Mouse (Mus musculus): ENCODE data around the gene Sirt4. TPM values are rescaled to one million over a fixed set of nuclear protein-coding genes. Genes with fewer than 3 reads are reported as not detected.

Gene Sirt4
- polyA plus RNA-seq, 1 experiment from 2014 or later = 16.2 TPM

DNA sequence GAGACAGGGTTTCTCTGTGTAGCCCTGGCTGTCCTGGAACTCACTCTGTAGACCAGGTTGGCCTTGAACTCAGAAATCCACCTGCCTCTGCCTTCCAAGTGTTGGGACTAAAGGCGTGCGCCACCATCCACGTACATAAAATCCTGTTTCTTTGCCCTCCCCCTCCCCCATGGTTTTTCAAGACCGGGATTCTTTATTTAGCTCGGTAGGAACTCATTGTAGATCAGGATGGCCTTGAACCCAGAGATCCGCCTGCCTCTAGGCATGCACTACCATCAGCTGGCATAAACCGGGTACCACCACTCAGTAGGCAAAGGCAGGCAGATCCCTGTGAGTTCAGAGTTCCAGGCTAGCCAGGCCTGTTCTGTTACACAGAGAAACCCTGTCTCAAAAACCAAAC is 32.4 kb upstream of the Sirt4 start:
- Histone ChIP-seq H3K36me3 (ENCODE audit: control insufficient read depth, insufficient read depth, low read length) (no peaks in the 10 kb centered on the region), H3K4me2 (no peak overlapping the region), H3K9me3 (ENCODE audit: control insufficient read depth, low read length) (no peaks in the 10 kb centered on the region), H3K27ac (ENCODE audit: low read depth, low read length) (no peak overlapping the region), H3K9ac (ENCODE audit: low read length) (no peak overlapping the region), H3K4me1 (ENCODE audit: control insufficient read depth, insufficient read depth, low read length) (0 out of 2 replicates have a peak, but pooled peaks cover 2% of the 10 kb centered on the region), H3K4me3 (ENCODE audit: low read depth, low read length) (no peak overlapping the region), H3K27me3 (ENCODE audit: control insufficient read depth, insufficient read depth, low read length) (no peaks in the 10 kb centered on the region)
- 94% methylated on average over 7 of the region's 7 CpGs for WGBS
- no peak for ATAC-seq (ENCODE audit: low FRiP score)
- peak; percentile 76 for DNase-seq (ENCODE audit: low spot score, missing footprints)

- 84% methylated on average over 32 of the region's 32 CpGs for WGBS
- Histone ChIP-seq H3K4me3 (ENCODE audit: low read depth, low read length) (no peak overlapping the region), H3K27me3 (ENCODE audit: control insufficient read depth, insufficient read depth, low read length) (no peaks in the 10 kb centered on the region), H3K36me3 (ENCODE audit: control insufficient read depth, insufficient read depth, low read length) (no peaks in the 10 kb centered on the region), H3K9ac (ENCODE audit: low read length) (no peak overlapping the region), H3K4me1 (ENCODE audit: control insufficient read depth, insufficient read depth, low read length) (0 out of 2 replicates have a peak, but pooled peaks cover 2% of the 10 kb centered on the region), H3K4me2 (no peak overlapping the region), H3K27ac (ENCODE audit: low read depth, low read length) (no peak overlapping the region), H3K9me3 (ENCODE audit: control insufficient read depth, low read length) (no peaks in the 10 kb centered on the region)
- DNase-seq (ENCODE audit: low spot score, missing footprints) (peak; percentile 82), ATAC-seq (ENCODE audit: low FRiP score) (no peak)
Observed at GRCm38 (mm10) chr5:115516081-115516907, 31.8 kb upstream of the Sirt4 start.

- Histone ChIP-seq H3K9ac (ENCODE audit: low read length) (no peak overlapping the region), H3K4me1 (ENCODE audit: control insufficient read depth, insufficient read depth, low read length) (peaks cover 2% of the 10 kb centered on the region; the same call in 1 of the 2 replicates), H3K4me2 (no peak overlapping the region), H3K27ac (ENCODE audit: low read depth, low read length) (no peak overlapping the region), H3K27me3 (ENCODE audit: control insufficient read depth, insufficient read depth, low read length) (no peaks in the 10 kb centered on the region), H3K4me3 (ENCODE audit: low read depth, low read length) (no peak overlapping the region), H3K9me3 (ENCODE audit: control insufficient read depth, low read length) (no peaks in the 10 kb centered on the region), H3K36me3 (ENCODE audit: control insufficient read depth, insufficient read depth, low read length) (no peaks in the 10 kb centered on the region)
- DNase-seq (ENCODE audit: low spot score, missing footprints) (peak; percentile 83), ATAC-seq (ENCODE audit: low FRiP score) (no peak)
- 67% methylated on average over 20 of the region's 20 CpGs for WGBS
Observed at GRCm38 (mm10) chr5:115514896-115515587, 30.5 kb upstream of the Sirt4 start.

DNA sequence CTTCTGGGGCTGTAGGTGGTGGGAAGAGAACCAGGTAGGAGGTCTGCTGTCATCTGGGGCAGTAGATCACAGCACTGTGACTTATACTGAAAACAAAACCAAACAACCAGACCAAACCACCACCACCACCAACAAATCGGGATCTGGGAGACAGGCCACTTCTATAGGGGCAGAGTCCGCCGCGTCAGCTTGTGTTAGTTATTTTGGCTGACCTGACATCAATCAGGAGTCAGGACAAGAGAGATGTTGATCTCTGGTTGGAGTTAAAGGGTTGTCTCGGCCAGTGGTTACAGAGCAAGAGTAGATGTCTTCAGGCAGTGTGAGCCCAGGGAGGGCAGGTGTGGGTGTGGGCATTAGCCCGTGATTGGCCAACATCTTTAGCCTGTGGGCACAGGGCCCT is 29.8 kb upstream of the Sirt4 start:
- Histone ChIP-seq H3K27ac (ENCODE audit: low read depth, low read length) (no peak overlapping the region), H3K36me3 (ENCODE audit: control insufficient read depth, insufficient read depth, low read length) (no peaks in the 10 kb centered on the region), H3K4me3 (ENCODE audit: low read depth, low read length) (no peak overlapping the region), H3K9me3 (ENCODE audit: control insufficient read depth, low read length) (no peaks in the 10 kb centered on the region), H3K4me1 (ENCODE audit: control insufficient read depth, insufficient read depth, low read length) (peaks cover 5% of the 10 kb centered on the region), H3K4me2 (no peak overlapping the region), H3K27me3 (ENCODE audit: control insufficient read depth, insufficient read depth, low read length) (no peaks in the 10 kb centered on the region), H3K9ac (ENCODE audit: low read length) (no peak overlapping the region)
- ATAC-seq (ENCODE audit: low FRiP score) (no peak), DNase-seq (ENCODE audit: low spot score, missing footprints) (no peak)
- 91% methylated on average over 6 of the region's 6 CpGs for WGBS

DNA sequence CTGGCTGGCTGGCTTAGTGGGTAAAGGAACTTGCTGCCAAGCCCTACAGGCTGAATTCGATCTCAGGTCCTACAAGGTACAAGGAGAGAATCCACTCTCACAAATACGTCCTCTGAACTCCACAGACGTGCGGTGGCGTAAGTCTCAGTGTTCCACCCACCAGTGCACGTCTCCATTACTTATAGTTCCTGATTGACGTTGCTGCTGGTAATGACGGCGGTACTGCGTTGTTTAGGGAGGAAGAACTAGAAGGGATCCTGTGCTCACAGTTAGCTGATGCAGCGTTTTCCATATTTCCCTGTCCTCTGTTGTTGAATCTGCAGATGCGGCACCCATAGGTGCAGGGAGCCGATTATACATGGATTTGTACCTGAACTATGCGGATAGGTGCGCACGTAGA is 29.2 kb upstream of the Sirt4 start:
- Histone ChIP-seq H3K9ac (ENCODE audit: low read length) (no peak overlapping the region), H3K4me2 (no peak overlapping the region), H3K4me3 (ENCODE audit: low read depth, low read length) (no peak overlapping the region), H3K36me3 (ENCODE audit: control insufficient read depth, insufficient read depth, low read length) (no peaks in the 10 kb centered on the region), H3K4me1 (ENCODE audit: control insufficient read depth, insufficient read depth, low read length) (peaks cover 12% of the 10 kb centered on the region), H3K9me3 (ENCODE audit: control insufficient read depth, low read length) (no peaks in the 10 kb centered on the region), H3K27me3 (ENCODE audit: control insufficient read depth, insufficient read depth, low read length) (no peaks in the 10 kb centered on the region), H3K27ac (ENCODE audit: low read depth, low read length) (no peak overlapping the region)
- no peak for ATAC-seq (ENCODE audit: low FRiP score)
- WGBS = 93% methylated on average over 16 of the region's 16 CpGs
- peak; percentile 31 for DNase-seq (ENCODE audit: low spot score, missing footprints)

DNA sequence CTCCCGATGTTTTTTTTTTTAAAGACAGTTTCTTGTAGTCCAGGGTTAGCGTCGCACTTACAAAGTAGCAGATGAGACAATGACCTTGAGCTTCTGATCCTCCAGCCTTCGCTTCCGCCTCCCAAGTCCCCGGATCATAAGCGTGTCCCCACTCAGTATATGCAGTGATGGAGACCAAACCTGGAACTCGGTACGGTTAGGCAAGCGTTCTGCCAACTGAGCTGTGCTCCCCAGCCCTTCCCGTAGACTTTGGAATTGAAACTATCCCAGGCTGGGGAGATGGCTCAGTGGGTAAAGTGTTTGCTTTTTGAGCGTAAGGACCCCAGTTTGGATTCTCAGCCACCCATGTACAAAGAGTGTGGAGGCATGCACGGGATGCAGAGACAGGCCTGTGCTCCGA is 28.7 kb upstream of the Sirt4 start:
- Histone ChIP-seq H3K27me3 (ENCODE audit: control insufficient read depth, insufficient read depth, low read length) (no peaks in the 10 kb centered on the region), H3K36me3 (ENCODE audit: control insufficient read depth, insufficient read depth, low read length) (no peaks in the 10 kb centered on the region), H3K4me2 (no peak overlapping the region), H3K27ac (ENCODE audit: low read depth, low read length) (no peak overlapping the region), H3K9ac (ENCODE audit: low read length) (no peak overlapping the region), H3K4me1 (ENCODE audit: control insufficient read depth, insufficient read depth, low read length) (peaks cover 16% of the 10 kb centered on the region), H3K9me3 (ENCODE audit: control insufficient read depth, low read length) (no peaks in the 10 kb centered on the region), H3K4me3 (ENCODE audit: low read depth, low read length) (no peak overlapping the region)
- 95% methylated on average over 14 of the region's 14 CpGs for WGBS
- ATAC-seq (ENCODE audit: low FRiP score) (no peak), DNase-seq (ENCODE audit: low spot score, missing footprints) (peak; percentile 51)

GRCm38 (mm10) chr5:115512375-115512774 is 27.9 kb upstream of the Sirt4 start:
- Histone ChIP-seq H3K27ac (ENCODE audit: low read depth, low read length) (no peak overlapping the region), H3K4me2 (no peak overlapping the region), H3K9ac (ENCODE audit: low read length) (no peak overlapping the region), H3K4me3 (ENCODE audit: low read depth, low read length) (no peak overlapping the region), H3K27me3 (ENCODE audit: control insufficient read depth, insufficient read depth, low read length) (no peaks in the 10 kb centered on the region), H3K4me1 (ENCODE audit: control insufficient read depth, insufficient read depth, low read length) (peaks cover 25% of the 10 kb centered on the region), H3K36me3 (ENCODE audit: control insufficient read depth, insufficient read depth, low read length) (no peaks in the 10 kb centered on the region), H3K9me3 (ENCODE audit: control insufficient read depth, low read length) (no peaks in the 10 kb centered on the region)
- DNase-seq (ENCODE audit: low spot score, missing footprints) = no peak
- 89% methylated on average over 7 of the region's 7 CpGs for WGBS
- ATAC-seq (ENCODE audit: low FRiP score) = no peak

DNA sequence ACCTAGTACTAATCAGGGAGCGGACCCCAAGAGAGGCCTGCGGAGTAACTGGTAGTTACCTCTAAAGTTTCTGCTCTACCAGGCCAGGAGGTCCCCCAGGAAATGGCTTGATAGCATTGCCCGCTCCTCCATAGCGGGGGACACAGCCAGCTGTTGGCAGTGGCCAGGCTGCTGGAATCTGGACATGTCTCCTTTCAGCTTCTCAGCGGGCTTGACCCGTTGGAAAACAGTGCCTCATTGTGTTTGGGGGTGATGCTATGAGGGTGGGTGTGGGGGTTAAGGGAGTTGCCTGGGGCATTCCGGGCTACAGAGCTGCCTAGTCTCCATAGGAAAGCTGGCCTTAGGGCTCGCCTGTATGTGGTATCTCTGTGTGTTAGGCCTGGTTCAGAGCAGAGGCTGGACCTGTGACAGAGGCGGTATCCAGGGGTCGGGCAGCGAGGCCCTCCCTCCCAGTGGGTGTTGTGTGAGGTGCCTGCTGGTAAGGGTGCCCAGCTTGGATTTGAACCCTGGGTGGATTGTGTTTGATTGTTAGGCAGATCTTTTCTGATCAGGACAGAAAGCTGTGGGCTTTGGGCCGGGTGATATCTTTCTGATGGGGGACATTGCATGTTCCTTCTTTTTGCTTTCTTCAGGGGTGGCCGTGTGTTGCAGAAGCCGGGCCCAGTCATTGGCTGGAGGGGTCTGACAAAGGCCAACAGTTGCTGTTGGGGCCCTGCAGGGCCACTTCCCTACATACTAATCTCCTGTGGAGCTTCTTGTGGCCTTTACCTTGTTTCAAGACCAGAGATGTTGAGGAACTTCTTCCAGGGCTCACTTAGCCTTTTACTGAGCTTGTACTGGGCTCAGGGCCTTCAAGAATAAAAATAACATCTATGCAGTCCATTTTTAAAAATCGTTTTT is 25.5 kb upstream of the Sirt4 start:
- no peaks in the 10 kb centered on the region for H3K27me3 ChIP-seq (ENCODE audit: control insufficient read depth, insufficient read depth, low read length)
- H3K9ac ChIP-seq (ENCODE audit: low read length) = no peak overlapping the region
- no peak overlapping the region for H3K4me2 ChIP-seq
- 71% methylated on average over 15 of the region's 15 CpGs for WGBS
- ATAC-seq (ENCODE audit: low FRiP score) = no peak
- no peaks in the 10 kb centered on the region for H3K36me3 ChIP-seq (ENCODE audit: control insufficient read depth, insufficient read depth, low read length)
- H3K27ac ChIP-seq (ENCODE audit: low read depth, low read length) = no peak overlapping the region
- H3K4me1 ChIP-seq (ENCODE audit: control insufficient read depth, insufficient read depth, low read length) = peaks cover 28% of the 10 kb centered on the region
- no peak overlapping the region for H3K4me3 ChIP-seq (ENCODE audit: low read depth, low read length)
- peak; percentile 73 for DNase-seq (ENCODE audit: low spot score, missing footprints)
- H3K9me3 ChIP-seq (ENCODE audit: control insufficient read depth, low read length) = no peaks in the 10 kb centered on the region
